Mouse (Mus musculus): ENCODE measurements around the gene Zfp36l1. TPM values are rescaled to one million over a fixed set of nuclear protein-coding genes. Genes with fewer than 3 reads are reported as not detected.

Gene Zfp36l1
- polyA plus RNA-seq, 1 experiment, result 23.3 TPM

GRCm38 (mm10) chr12:80068016-80068415 is 44.8 kb downstream of the Zfp36l1 start:
- H3K27ac ChIP-seq (ENCODE audit: insufficient read depth, low read length), result no peak overlapping the region
- H3K4me3 ChIP-seq (ENCODE audit: insufficient read depth, low read length), result no peak overlapping the region
- no peaks in the 10 kb centered on the region for H3K4me1 ChIP-seq (ENCODE audit: control insufficient read depth, insufficient read depth, low read length)
- no peak for TF ChIP-seq CTCF (IDR thresholded peaks at IDR 0.05; ENCODE audit: extremely low read depth, insufficient read depth, low read length)

DNA sequence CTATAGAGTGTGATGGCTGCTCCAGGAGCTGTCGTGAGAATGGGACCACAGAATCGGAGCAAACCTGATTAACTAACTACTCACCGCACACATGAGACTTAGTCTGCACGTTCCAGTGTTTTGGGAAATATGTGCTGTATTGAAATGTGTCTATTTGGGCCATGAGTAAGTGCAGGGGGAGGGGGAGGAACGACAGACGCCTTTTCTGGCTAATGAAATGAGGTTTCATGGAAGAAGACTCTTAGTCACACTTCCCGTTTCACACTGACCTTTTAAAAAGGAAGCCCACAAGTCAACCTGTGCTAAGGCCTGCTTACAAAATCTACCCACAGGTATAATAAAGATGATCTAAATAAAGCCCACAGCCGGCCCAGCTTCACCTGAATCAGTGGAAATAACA is 47.8 kb downstream of the Zfp36l1 start:
- no peak for TF ChIP-seq POLR2A (IDR thresholded peaks at IDR 0.05; ENCODE audit: extremely low read depth, insufficient read depth, low read length)
- no peak for TF ChIP-seq CTCF (IDR thresholded peaks at IDR 0.05; ENCODE audit: extremely low read depth, insufficient read depth, low read length)
- Histone ChIP-seq H3K27ac (ENCODE audit: insufficient read depth, low read length) (no peak overlapping the region), H3K4me1 (ENCODE audit: control insufficient read depth, insufficient read depth, low read length) (no peaks in the 10 kb centered on the region; the same call in 1 of the 2 replicates), H3K4me3 (ENCODE audit: insufficient read depth, low read length) (no peak overlapping the region)

- TF ChIP-seq CTCF (IDR thresholded peaks at IDR 0.05; ENCODE audit: extremely low read depth, insufficient read depth, low read length), result no peak
- TF ChIP-seq POLR2A (IDR thresholded peaks at IDR 0.05; ENCODE audit: extremely low read depth, insufficient read depth, low read length), result no peak
- no peaks in the 10 kb centered on the region; the same call in 1 of the 2 replicates for H3K4me1 ChIP-seq (ENCODE audit: control insufficient read depth, insufficient read depth, low read length)
- 0 out of 2 replicates have a peak overlapping the region, but pooled peaks have one; percentile 22 for H3K27ac ChIP-seq (ENCODE audit: insufficient read depth, low read length)
- H3K4me3 ChIP-seq (ENCODE audit: insufficient read depth, low read length), result no peak overlapping the region
Measured at GRCm38 (mm10) chr12:80064306-80064705, 48.5 kb downstream of the Zfp36l1 start.

- H3K4me1 ChIP-seq (ENCODE audit: control insufficient read depth, insufficient read depth, low read length), result no peaks in the 10 kb centered on the region; the same call in 1 of the 2 replicates
- 0 out of 2 replicates have a peak overlapping the region, but pooled peaks have one; percentile 45 for H3K27ac ChIP-seq (ENCODE audit: insufficient read depth, low read length)
- TF ChIP-seq CTCF (IDR thresholded peaks at IDR 0.05; ENCODE audit: extremely low read depth, insufficient read depth, low read length) (no peak), POLR2A (IDR thresholded peaks at IDR 0.05; ENCODE audit: extremely low read depth, insufficient read depth, low read length) (no peak)
- H3K4me3 ChIP-seq (ENCODE audit: insufficient read depth, low read length), result no peak overlapping the region
Measured at GRCm38 (mm10) chr12:80063402-80064150, 49.2 kb downstream of the Zfp36l1 start.

GRCm38 (mm10) chr12:80062410-80063401 is 50.1 kb downstream of the Zfp36l1 start:
- TF ChIP-seq POLR2A (IDR thresholded peaks at IDR 0.05; ENCODE audit: extremely low read depth, insufficient read depth, low read length) (no peak), CTCF (IDR thresholded peaks at IDR 0.05; ENCODE audit: extremely low read depth, insufficient read depth, low read length) (no peak)
- no peak overlapping the region for H3K27ac ChIP-seq (ENCODE audit: insufficient read depth, low read length)
- no peaks in the 10 kb centered on the region; the same call in 1 of the 2 replicates for H3K4me1 ChIP-seq (ENCODE audit: control insufficient read depth, insufficient read depth, low read length)
- H3K4me3 ChIP-seq (ENCODE audit: insufficient read depth, low read length), result no peak overlapping the region

DNA sequence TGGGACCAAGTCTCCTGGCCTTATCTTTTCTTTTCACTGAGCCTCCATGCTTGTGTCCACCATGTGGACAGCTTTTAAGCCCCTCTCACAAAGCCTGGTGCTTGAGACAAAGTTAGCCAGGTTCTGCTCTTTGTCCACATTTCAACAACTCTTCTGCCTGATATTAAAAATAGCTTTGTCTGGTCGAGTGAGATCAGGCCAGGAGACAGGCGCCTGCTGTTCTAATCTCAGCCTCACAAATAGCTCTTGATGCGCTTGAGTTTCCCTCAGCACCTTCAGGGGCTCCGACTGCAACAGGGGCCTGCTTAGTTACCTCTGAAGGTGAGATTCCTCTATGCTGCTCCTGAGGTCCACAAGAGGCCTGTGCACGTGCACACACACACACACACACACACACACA is 51.0 kb downstream of the Zfp36l1 start:
- no peaks in the 10 kb centered on the region; the same call in 1 of the 2 replicates for H3K4me1 ChIP-seq (ENCODE audit: control insufficient read depth, insufficient read depth, low read length)
- H3K4me3 ChIP-seq (ENCODE audit: insufficient read depth, low read length), result no peak overlapping the region
- no peak overlapping the region for H3K27ac ChIP-seq (ENCODE audit: insufficient read depth, low read length)
- TF ChIP-seq POLR2A (IDR thresholded peaks at IDR 0.05; ENCODE audit: extremely low read depth, insufficient read depth, low read length), result no peak
- no peak for TF ChIP-seq CTCF (IDR thresholded peaks at IDR 0.05; ENCODE audit: extremely low read depth, insufficient read depth, low read length)

GRCm38 (mm10) chr12:80060809-80061208 is 52.0 kb downstream of the Zfp36l1 start:
- no peaks in the 10 kb centered on the region; the same call in 1 of the 2 replicates for H3K4me1 ChIP-seq (ENCODE audit: control insufficient read depth, insufficient read depth, low read length)
- H3K4me3 ChIP-seq (ENCODE audit: insufficient read depth, low read length), result no peak overlapping the region
- H3K27ac ChIP-seq (ENCODE audit: insufficient read depth, low read length), result no peak overlapping the region
- TF ChIP-seq POLR2A (IDR thresholded peaks at IDR 0.05; ENCODE audit: extremely low read depth, insufficient read depth, low read length) (no peak), CTCF (IDR thresholded peaks at IDR 0.05; ENCODE audit: extremely low read depth, insufficient read depth, low read length) (no peak)

DNA sequence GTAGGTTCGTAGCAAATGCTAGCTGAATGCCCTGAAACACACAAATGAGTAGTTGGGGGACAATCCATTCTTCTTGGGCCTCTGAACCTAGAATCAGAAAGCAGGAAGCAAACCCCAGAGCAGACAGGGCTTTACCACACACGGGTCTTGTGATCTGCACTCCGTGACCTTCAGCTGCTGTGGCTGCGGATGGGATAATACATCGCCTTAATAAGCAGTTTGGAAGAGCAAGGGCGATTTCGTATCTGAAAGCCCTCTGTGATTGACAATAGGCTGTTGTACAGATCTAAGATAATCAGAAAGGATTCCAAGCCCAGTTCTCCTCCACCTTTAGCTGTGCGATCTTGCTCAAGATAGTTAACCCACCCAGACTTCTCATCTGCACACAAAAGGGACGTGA is 52.5 kb downstream of the Zfp36l1 start:
- Histone ChIP-seq H3K27ac (ENCODE audit: insufficient read depth, low read length) (peak overlapping the region; percentile 37; the same call in 1 of the 2 replicates), H3K4me1 (ENCODE audit: control insufficient read depth, insufficient read depth, low read length) (no peaks in the 10 kb centered on the region; the same call in 1 of the 2 replicates), H3K4me3 (ENCODE audit: insufficient read depth, low read length) (no peak overlapping the region)
- TF ChIP-seq CTCF (IDR thresholded peaks at IDR 0.05; ENCODE audit: extremely low read depth, insufficient read depth, low read length), result no peak
- no peak for TF ChIP-seq POLR2A (IDR thresholded peaks at IDR 0.05; ENCODE audit: extremely low read depth, insufficient read depth, low read length)

DNA sequence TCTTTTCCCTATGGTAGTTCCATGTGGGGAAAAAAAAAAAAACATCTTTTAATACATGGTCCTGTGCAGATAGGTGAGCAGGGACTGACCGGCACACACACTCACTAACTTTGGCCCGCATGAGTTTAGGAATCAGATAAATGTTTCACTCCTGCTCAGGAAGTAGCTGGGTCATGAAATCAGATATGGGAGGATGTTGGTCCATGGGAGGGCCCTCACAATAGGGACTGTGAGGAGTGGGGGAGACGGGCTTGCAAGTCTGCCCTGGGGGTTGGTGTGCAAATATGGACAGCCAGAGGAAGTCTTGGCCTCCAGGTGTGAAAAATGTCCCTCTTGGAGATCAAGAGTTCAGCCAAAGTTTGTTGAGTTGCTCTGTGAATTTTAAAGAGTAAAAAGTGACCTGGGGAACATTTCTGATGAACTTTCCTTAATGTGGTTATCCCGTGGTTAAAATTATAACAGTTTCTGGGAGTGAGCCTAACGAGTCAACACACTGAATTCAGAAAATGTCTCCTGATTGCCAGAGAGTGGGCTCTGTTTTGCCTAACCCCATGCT is 53.0 kb downstream of the Zfp36l1 start:
- no peak overlapping the region for H3K4me3 ChIP-seq (ENCODE audit: insufficient read depth, low read length)
- H3K27ac ChIP-seq (ENCODE audit: insufficient read depth, low read length), result no peak overlapping the region
- no peaks in the 10 kb centered on the region; the same call in 1 of the 2 replicates for H3K4me1 ChIP-seq (ENCODE audit: control insufficient read depth, insufficient read depth, low read length)
- TF ChIP-seq POLR2A (IDR thresholded peaks at IDR 0.05; ENCODE audit: extremely low read depth, insufficient read depth, low read length), result no peak
- no peak for TF ChIP-seq CTCF (IDR thresholded peaks at IDR 0.05; ENCODE audit: extremely low read depth, insufficient read depth, low read length)

Other genes starting within 250 kb of the Zfp36l1 start
- gene Actn1, start 147.4 kb upstream of the Zfp36l1 start, polyA plus RNA-seq (2012; rRNA removed), result 96.3 and 99.3 TPM in 2 replicates

Data from cortical plate, adult 2 months (tissue).